Mouse (Mus musculus) spleen, adult 2 months (tissue): ENCODE measurements around the gene Samd14.

Experiments
- CTCF ChIP-seq: fragments of 200-500 bp; IDR thresholded peaks from 2 replicates; pipeline ENCODE4 v1.5.1; 2011; ENCODE audit warnings: mild to moderate bottlenecking, inconsistent platforms; ENCODE audit not compliant: insufficient read depth, insufficient read length, insufficient replicate concordance; ENCODE audit errors: extremely low read depth
- POLR2A ChIP-seq: fragments of 200-500 bp; IDR thresholded peaks from 2 replicates; pipeline ENCODE4 v1.6.1; 2011; ENCODE audit warnings: low read depth, low read length, inconsistent platforms

DNA sequence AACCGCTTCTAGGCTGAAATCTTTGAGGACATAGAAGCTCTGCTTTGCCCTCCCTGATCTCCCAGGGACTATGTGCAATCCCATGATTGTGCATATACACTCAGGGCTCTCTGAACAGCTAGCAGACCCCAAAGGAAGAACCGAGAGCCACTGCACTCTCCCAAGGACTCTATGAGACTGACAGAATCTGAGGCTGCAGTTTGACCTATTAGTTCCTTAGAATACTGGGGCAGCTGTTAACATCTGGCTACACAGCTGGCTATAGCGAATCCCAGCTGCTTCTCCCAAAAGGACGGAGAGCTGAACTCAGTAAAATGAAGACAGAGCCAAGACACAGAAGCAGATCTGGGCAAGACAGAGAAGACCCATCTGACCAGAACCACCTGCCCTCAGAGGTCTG is 64.2 kb downstream of the Samd14 start:
- TF ChIP-seq POLR2A, result no peak
- no peak for TF ChIP-seq CTCF
